Mouse (Mus musculus) cerebellum, adult 2 months (tissue): ENCODE measurements around the gene Msmp. TPM values are rescaled to one million over a fixed set of nuclear protein-coding genes. Genes with fewer than 3 reads are reported as not detected.
"Not testable (repeated sequence)": the region's sequence is repeated elsewhere in the genome, so short reads cannot be mapped to it uniquely, and the experiment has no call there.

Source experiments
- DNase-seq, 2 experiments: peaks; one replicate each; pipeline ENCODE4 v3.0.0; 2021
- H3K27ac ChIP-seq: fragments of 200-500 bp; 2 replicates; pipeline ENCODE4 v1.5.1; 2012; ENCODE audit warnings: low read length, control low read depth, inconsistent platforms; ENCODE audit not compliant: insufficient read depth
- H3K27me3 ChIP-seq: fragments of 200-500 bp; 2 replicates; pipeline ENCODE4 v1.6.1; 2012; ENCODE audit warnings: inconsistent platforms, mild to moderate bottlenecking, low read length, moderate library complexity; ENCODE audit not compliant: control insufficient read depth, insufficient read depth
- H3K4me1 ChIP-seq: fragments of 200-500 bp; 2 replicates; pipeline ENCODE4 v1.6.1; 2011; ENCODE audit warnings: low read length; ENCODE audit not compliant: control insufficient read depth, insufficient read depth
- H3K4me3 ChIP-seq: fragments of 200-500 bp; replicated peaks from 2 replicates; pipeline ENCODE3; 2011; ENCODE audit warnings: mild to moderate bottlenecking, low read depth, low read length, control low read depth; ENCODE audit not compliant: insufficient read depth
- CTCF ChIP-seq: fragments of 200-500 bp; IDR thresholded peaks from 2 replicates; pipeline ENCODE4 v1.5.1; 2011; ENCODE audit warnings: low read depth, mild to moderate bottlenecking, control low read depth, low read length, moderate library complexity, borderline replicate concordance; ENCODE audit not compliant: insufficient read depth
- POLR2A ChIP-seq: fragments of 200-500 bp; IDR thresholded peaks from 2 replicates; pipeline ENCODE4 v1.6.1; 2011; ENCODE audit warnings: low read length, control low read depth, borderline replicate concordance; ENCODE audit not compliant: insufficient read depth
- WGBS: fragments of 180-500 bp; shearing (Covaris S2); methylation state at CpG from one replicate; pipeline ENCODE4 v1.1.7; 2018; 5-methylcytosine and 5-hydroxymethylcytosine counted together
- polyA plus RNA-seq: library from polyadenylated mRNA; depleted of rRNA; stranded (reverse); fragments of >200 nt; gene quantifications from 2 replicates; pipeline ENCODE4 v1.2.3, GENCODE M21; 2012

Msmp gene
- polyA plus RNA-seq, 1 experiment: not detected

GRCm38 (mm10) chr4:43558028-43558630 is 26.2 kb downstream of the Msmp start:
- H3K4me1 ChIP-seq: peaks cover 10% of the 10 kb centered on the region; the same call in 1 of the 2 replicates
- 58% methylated on average over 5 of the region's 5 CpGs for WGBS
- DNase-seq: no peak
- TF ChIP-seq POLR2A (no peak), CTCF (no peak)
- no peak overlapping the region for H3K27ac ChIP-seq
- no peak overlapping the region for H3K4me3 ChIP-seq
- H3K27me3 ChIP-seq: no peaks in the 10 kb centered on the region

GRCm38 (mm10) chr4:43555926-43556325 is 28.4 kb downstream of the Msmp start:
- TF ChIP-seq CTCF (no peak), POLR2A (no peak)
- DNase-seq: no peak
- Histone ChIP-seq H3K4me1 (peaks cover 8% of the 10 kb centered on the region; the same call in 1 of the 2 replicates), H3K4me3 (no peak overlapping the region), H3K27me3 (no peaks in the 10 kb centered on the region), H3K27ac (no peak overlapping the region)
- 96% methylated on average over 7 of the region's 7 CpGs for WGBS

DNA sequence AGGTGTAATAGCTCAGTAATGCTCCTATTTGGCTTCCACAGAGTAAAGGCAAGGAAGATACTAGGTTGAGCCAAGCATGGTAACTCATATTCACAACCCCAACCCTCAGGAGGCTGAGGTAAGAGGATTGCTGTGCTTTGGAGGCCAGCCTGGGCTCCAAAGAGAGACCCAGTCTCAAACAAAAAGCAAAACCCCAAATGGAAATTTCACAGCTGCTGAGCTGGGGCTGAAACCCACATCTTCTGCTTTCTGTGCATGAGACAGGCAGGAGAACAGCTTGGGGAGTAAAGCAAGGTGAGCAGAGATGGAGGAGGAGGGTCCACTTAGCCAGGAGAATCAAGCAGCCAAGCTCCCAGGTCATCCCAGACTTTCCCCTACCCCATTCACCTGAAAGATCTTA is 30.4 kb downstream of the Msmp start:
- no peaks in the 10 kb centered on the region for H3K4me1 ChIP-seq
- no peak for TF ChIP-seq CTCF
- TF ChIP-seq POLR2A: no peak
- no peak overlapping the region for H3K27ac ChIP-seq
- no peaks in the 10 kb centered on the region for H3K27me3 ChIP-seq
- no peak overlapping the region for H3K4me3 ChIP-seq
- DNase-seq: no peak

DNA sequence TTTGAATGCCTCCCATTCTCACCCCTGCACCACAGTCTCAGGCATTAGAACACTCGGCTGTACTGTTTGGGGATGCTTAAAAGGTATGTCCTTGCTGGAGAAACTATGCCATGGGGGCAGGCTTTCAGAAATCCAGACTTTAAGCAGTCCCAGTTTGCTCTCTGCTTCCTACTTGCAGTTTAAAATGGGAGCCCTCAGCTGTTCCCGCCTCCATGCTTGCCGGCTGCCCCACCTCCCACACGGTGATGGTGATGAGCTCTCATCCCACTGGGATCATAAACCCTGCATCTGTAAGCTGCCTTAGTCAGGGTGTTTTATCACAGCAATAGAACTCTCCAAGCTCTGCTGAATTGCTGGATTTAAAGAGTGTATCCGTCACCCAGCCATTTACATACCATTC is 31.9 kb downstream of the Msmp start:
- no peak for TF ChIP-seq CTCF
- TF ChIP-seq POLR2A: no peak

GRCm38 (mm10) chr4:43551854-43552253 is 32.4 kb downstream of the Msmp start:
- H3K4me3 ChIP-seq, H3K27me3 ChIP-seq, H3K4me1 ChIP-seq, H3K27ac ChIP-seq, DNase-seq: not testable (repeated sequence)
- 87% methylated on average over 6 of the region's 6 CpGs for whole genome bisulfite sequencing

More for the DNA sequence above, 31.9 kb downstream of the Msmp start:
- no peak overlapping the region for H3K4me3 ChIP-seq
- no peak for DNase-seq
- no peaks in the 10 kb centered on the region for H3K4me1 ChIP-seq
- no peak overlapping the region for H3K27ac ChIP-seq
- 97% methylated on average over 5 of the region's 5 CpGs for WGBS
- no peaks in the 10 kb centered on the region for H3K27me3 ChIP-seq

DNA sequence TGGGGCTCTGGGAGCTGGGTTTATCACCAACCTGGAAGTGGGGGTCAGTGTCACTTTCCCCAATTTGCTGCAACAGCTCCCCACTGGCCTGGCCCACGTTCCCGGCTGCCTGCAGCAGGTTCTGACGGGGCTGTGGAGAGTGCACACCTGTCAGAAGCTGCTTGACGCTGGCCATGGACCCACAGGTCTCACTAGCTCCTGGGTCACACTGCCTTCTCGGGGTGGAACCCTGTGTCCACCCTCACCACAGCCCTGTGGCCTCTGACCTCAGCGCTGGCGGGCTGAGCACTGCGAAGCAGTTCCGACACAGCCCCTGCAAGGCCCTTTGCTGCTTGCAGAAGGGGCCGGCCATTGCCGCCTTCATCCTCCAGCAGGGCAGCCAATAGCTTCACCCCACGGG is 35.2 kb downstream of the Msmp start:
- no peaks in the 10 kb centered on the region for H3K27me3 ChIP-seq
- DNase-seq: no peak
- H3K4me1 ChIP-seq: no peaks in the 10 kb centered on the region
- 92% methylated on average over 12 of the region's 12 CpGs for WGBS
- no peak overlapping the region for H3K4me3 ChIP-seq
- no peak overlapping the region for H3K27ac ChIP-seq
- TF ChIP-seq CTCF (no peak), POLR2A (no peak)

GRCm38 (mm10) chr4:43547160-43547559 is 37.1 kb downstream of the Msmp start:
- Histone ChIP-seq H3K27ac (no peak overlapping the region), H3K4me3 (no peak overlapping the region), H3K4me1 (no peaks in the 10 kb centered on the region), H3K27me3 (no peaks in the 10 kb centered on the region)
- WGBS: 94% methylated on average over 8 of the region's 8 CpGs
- TF ChIP-seq POLR2A: no peak
- TF ChIP-seq CTCF: no peak
- no peak for DNase-seq

DNA sequence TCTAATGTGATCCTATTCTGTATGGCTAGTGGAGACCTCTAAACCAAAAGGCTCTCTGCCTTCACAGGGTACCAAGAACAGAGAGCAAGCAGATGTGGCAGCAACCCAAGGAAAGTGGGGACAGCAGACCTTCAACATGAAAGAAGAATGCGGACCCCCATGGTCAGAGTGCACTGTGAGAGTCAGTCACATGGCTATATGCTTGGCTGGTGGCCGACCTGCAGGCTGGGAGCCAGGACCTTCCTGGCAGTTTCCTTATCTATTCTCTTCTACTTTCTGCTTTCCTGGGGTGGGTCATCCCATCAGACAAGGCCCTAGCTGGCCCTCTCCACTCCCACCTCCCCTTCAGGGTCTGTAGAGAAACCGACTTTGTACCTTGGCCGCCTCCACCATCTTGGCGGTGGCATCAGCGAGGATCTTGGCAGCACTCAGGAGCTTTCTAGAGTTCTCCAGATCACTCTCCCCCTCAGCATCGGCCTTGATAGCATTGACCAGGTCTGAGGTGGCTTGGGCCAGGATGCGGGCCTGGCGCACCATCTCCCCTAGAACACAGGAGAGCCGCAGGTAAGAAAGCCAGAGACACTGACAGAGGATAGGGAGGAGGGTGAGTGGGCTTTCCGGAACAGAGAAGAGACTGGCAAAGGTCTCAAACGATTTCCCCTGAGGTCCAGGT is 37.8 kb downstream of the Msmp start:
- TF ChIP-seq POLR2A (no peak), CTCF (no peak)
- no peaks in the 10 kb centered on the region for H3K4me1 ChIP-seq
- no peak overlapping the region for H3K27ac ChIP-seq
- H3K27me3 ChIP-seq: no peaks in the 10 kb centered on the region
- DNase-seq: no peak
- no peak overlapping the region for H3K4me3 ChIP-seq
- WGBS: 59% methylated on average over 12 of the region's 12 CpGs
